Mouse (Mus musculus) inflammation-experienced regulatory T-cells, adult 6 months (primary cell): Measurements from ENCODE around the gene Kif1c. TPM values are rescaled to one million over a fixed set of nuclear protein-coding genes. Genes with fewer than 3 reads are reported as not detected.
A peak's percentile ranks its signal among the peaks of the same experiment; 100 is the strongest.

Experiments used
- ATAC-seq: one replicate; pipeline ENCODE4 v1.8.0; 2017
- polyA plus RNA-seq, 3 experiments: library from polyadenylated mRNA; unstranded; fragments of 100-300 nt; shearing (Covaris generic); gene quantifications; one replicate each; pipeline ENCODE4 v1.2.1; 2017

Kif1c gene
- polyA plus RNA-seq, 3 experiments from 2014 or later, result 0.99 to 2.0 (median 1.3) TPM

GRCm38 (mm10) chr11:70667271-70668150 lies 32.8 kb upstream of the Kif1c start:
- ATAC-seq, result no peak

- peak; percentile 6 for ATAC-seq
These were observed 32.0 kb upstream of the Kif1c start for GRCm38 (mm10) chr11:70668335-70668770.

- ATAC-seq, result peak; percentile 89
These were observed 31.4 kb upstream of the Kif1c start, which contains the start of gene Spag7 for GRCm38 (mm10) chr11:70668771-70669505. Spag7 (minus strand) TSS chr11:70669416.

GRCm38 (mm10) chr11:70669582-70670345 lies 30.6 kb upstream of the Kif1c start:
- peak; percentile 7 for ATAC-seq

- no peak for ATAC-seq
These were observed 29.9 kb upstream of the Kif1c start for GRCm38 (mm10) chr11:70670483-70670882.

- no peak for ATAC-seq
These were observed 28.9 kb upstream of the Kif1c start for GRCm38 (mm10) chr11:70671333-70672047.

GRCm38 (mm10) chr11:70674014-70674413 lies 26.3 kb upstream of the Kif1c start:
- ATAC-seq, result no peak

GRCm38 (mm10) chr11:70674501-70674900 lies 25.8 kb upstream of the Kif1c start:
- ATAC-seq, result no peak

- ATAC-seq, result no peak
These were observed 22.3 kb upstream of the Kif1c start for GRCm38 (mm10) chr11:70678092-70678491.

GRCm38 (mm10) chr11:70678576-70678975 lies 21.8 kb upstream of the Kif1c start:
- ATAC-seq, result no peak

GRCm38 (mm10) chr11:70679361-70679760 lies 21.0 kb upstream of the Kif1c start:
- ATAC-seq, result no peak

GRCm38 (mm10) chr11:70679894-70680293 lies 20.5 kb upstream of the Kif1c start:
- no peak for ATAC-seq

- no peak for ATAC-seq
These were observed 19.2 kb upstream of the Kif1c start for GRCm38 (mm10) chr11:70681170-70681569.

GRCm38 (mm10) chr11:70681897-70682581 lies 18.3 kb upstream of the Kif1c start:
- ATAC-seq, result no peak

- ATAC-seq, result no peak
These were observed 16.7 kb upstream of the Kif1c start for GRCm38 (mm10) chr11:70683640-70684039.

- peak; percentile 12 for ATAC-seq
These were observed 13.3 kb upstream of the Kif1c start for GRCm38 (mm10) chr11:70686901-70687566.

- peak; percentile 80 for ATAC-seq
These were observed 12.6 kb upstream of the Kif1c start, which contains the start of gene Camta2 for GRCm38 (mm10) chr11:70687601-70688199. Camta2 (minus strand) TSS chr11:70688105.

- ATAC-seq, result no peak
These were observed 12.0 kb upstream of the Kif1c start for GRCm38 (mm10) chr11:70688372-70688771.

GRCm38 (mm10) chr11:70689578-70689977 lies 10.8 kb upstream of the Kif1c start:
- ATAC-seq, result no peak

GRCm38 (mm10) chr11:70693504-70693903 lies 6.8 kb upstream of the Kif1c start:
- ATAC-seq, result no peak
